Mouse (Mus musculus): ENCODE measurements at regions not wholly inside any gene's neighbourhood (a gene's known extent, or its start where the extent isn't known, plus 50 kb on each side); places are given as distances from the start of the nearest gene placed in this dataset.

DNA sequence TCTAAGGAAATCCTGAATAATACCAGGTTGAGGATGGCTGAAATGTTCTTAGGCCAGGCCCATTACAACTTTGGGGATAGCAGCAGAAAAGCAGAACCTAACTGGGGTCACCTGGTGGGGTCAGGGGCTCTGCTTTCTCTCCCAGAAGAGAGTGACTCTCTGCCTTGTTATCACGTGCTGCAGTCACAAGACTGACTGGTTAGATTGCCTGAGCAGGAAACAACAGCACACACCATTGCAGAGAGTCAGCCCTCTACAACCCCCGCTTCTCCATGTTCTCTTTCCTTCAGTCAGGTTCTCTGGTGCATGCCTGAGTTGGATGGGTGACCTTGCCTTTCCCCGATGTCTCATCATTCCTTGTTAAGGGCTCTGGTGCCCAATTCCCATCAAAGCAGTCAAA, 91.2 kb upstream of the Hsd17b12 start:
- no peak for DNase-seq

DNA sequence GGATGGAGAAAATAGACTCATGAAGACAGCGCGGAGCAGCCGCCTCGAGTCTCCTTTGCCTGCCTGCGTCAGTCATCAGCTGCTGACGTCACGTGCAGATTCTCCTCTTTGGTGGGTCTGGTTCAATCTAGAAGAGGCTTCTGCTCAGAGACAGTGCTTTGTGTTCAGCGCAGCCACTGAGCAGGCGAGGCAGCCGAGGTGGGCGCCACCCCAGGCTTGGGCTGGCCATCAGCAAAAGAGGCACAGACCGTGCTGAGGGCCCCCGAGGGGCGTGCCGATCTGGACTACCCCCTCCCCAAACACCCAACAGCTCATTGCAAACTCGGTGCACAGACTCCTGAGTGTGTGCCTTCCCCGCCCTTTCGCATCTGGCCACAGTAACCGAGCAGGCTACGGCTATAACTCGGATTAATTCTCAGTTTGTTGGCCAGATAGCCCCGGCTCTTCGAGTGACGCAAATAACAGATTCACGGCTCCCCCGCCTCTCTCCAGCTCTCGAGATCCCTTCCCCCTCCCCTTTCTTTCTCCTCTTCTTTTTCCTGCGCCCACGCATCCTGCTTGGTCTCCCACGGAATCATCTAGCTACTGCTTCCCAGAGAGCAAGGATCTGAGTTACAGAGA, 89.2 kb upstream of the Hsd17b12 start:
- DNase-seq = peak; percentile 79 to 84

DNA sequence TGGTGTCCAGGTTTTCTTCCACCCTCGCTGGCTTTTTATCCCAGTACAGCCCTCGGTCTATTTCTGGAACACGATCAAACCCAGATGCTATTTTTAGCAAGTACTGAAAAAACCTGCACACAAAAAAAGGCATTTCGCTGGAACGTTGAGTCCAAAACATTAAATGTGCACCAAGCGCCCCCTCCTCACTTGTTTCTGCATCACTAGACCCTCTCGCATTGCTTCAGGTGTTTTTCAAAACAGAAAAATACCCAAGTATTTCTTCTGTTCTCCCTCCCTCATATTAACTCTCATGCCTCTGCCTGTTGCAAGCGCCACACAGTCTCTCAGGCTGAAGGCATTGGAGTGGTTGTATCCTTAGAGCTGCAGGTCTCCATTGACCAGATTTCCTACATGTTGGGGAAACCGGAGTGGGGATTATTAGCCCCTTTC, 88.4 kb upstream of the Hsd17b12 start:
- DNase-seq = peak in 1 of 2 experiments; percentile 55

- DNase-seq = peak; percentile 88
Measured at GRCm38 (mm10) chr2:94245305-94245959, 87.7 kb upstream of the Hsd17b12 start.

GRCm38 (mm10) chr2:94244140-94244539, 86.4 kb upstream of the Hsd17b12 start:
- DNase-seq = no peak

DNA sequence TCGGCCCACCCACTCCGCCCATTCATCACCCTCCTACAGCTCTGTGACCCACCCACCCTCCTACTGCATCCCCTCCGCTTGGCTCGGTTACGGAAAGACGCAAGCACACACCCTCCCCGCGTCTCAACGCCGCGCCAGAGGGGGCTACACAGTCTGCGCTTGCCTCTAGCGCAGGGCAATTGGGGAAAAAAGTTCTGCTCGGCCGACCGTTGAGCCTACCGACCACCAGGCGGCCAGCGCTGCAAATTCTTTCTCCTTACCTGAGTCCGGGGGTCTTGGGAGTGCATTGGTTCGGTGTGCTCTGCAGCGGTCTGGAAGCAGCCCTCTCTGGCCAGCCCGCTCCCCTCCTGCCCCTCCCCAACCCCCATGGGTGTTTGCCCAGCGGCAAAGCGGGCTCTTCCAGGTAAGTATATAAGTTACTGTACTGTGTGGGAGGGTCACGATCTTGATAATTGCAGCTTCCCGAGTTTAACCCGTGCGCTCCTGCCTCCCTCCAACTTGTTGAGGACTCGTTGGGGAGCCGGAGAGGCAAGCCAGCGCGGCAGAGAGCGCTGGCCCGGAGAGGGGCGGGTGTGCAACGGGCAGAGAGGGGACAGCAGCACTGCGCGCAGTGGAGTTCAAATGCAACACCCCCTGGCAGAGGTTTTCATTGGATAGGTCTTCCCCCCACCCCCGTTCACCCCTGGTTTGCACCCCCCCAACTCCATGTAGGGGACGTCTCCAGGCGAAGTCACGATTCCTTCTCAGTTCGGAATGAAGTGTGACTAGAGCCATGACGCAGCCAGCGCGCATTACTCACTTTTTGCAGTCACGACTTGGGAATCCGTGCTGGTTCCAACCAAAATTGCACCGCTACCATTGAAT, 85.5 kb upstream of the Hsd17b12 start:
- DNase-seq = no peak

- no peak for DNase-seq
Measured at GRCm38 (mm10) chr2:94242406-94243052, 84.8 kb upstream of the Hsd17b12 start.

DNA sequence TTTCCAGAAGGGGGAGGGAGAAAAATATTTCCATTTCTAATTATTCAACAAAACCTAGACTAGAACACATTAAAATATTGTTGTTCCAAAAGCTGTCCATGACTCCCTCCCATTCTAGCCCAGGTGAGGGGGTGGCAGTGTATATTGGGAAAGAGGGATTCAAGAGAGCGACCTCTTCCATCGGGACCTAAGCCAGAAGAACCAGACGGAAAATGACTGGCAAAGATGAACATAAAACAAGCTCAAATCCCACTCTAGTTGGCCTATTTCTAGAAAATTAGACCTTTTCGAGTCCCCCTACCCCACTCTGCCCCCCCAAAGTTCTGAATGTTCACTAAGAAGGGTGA, 84.3 kb upstream of the Hsd17b12 start:
- peak in 1 of 2 experiments; percentile 54 for DNase-seq

GRCm38 (mm10) chr2:94241301-94242050, 83.7 kb upstream of the Hsd17b12 start:
- peak; percentile 50 to 67 for DNase-seq

GRCm38 (mm10) chr2:94240411-94240810, 82.6 kb upstream of the Hsd17b12 start:
- peak in 1 of 2 experiments; percentile 31 for DNase-seq

DNA sequence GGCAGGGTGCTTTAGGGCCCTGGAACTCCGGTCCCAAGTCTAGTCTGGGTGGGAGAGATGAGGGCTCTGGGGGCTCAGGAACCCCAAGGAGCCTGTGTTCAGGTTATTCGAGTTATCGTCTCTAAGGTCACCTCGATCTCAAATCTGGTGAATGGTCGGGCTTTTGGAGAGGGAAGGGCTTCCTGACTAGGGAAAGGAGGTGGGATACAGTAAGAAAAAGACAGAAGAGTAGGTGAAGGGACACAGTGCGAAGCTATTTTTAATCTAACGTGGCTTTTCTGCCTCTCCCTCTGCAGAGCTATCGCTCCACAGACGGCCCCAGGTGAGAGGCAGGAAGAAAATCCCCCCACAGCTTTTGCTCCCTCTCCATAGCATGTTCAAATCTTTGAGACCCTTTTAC, 81.8 kb upstream of the Hsd17b12 start:
- no peak for DNase-seq

- DNase-seq = no peak
Measured at GRCm38 (mm10) chr2:94236479-94236878, 78.7 kb upstream of the Hsd17b12 start.

GRCm38 (mm10) chr2:94233597-94233996, 75.8 kb upstream of the Hsd17b12 start:
- DNase-seq = no peak

GRCm38 (mm10) chr2:94219421-94219820, 61.7 kb upstream of the Hsd17b12 start:
- no peak for DNase-seq

DNA sequence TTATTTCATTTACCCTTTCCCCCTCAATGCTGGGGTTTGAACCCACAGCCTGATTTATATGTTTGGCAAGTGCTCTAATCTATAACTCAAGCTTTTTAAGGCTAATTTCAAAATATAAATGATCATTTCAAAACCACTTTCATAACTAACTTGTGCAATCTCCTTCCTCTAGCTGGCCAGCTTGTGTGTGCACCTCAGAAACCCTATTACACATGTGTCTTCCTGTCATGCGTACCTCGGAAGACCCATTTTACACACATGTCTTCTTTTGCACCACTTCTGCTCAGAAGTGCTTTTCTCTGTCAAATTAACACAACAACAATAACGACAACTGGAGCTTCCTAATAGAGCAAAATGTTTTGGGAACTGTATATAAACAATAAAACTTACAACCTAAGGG, 59.7 kb upstream of the Hsd17b12 start:
- DNase-seq = no peak

GRCm38 (mm10) chr2:94215455-94215854, 57.7 kb upstream of the Hsd17b12 start:
- no peak for DNase-seq
